Mouse (Mus musculus): ENCODE results near the gene Vti1a. TPM values are rescaled to one million over a fixed set of nuclear protein-coding genes. Genes with fewer than 3 reads are reported as not detected.

The Vti1a gene
- total RNA-seq, 1 experiment: 14.9 TPM

- H3K36me3 ChIP-seq (ENCODE audit: control insufficient read depth, insufficient read depth, low read length, poor library complexity, severe bottlenecking): no peaks in the 10 kb centered on the region
- DNase-seq (ENCODE audit: low read depth, low spot score): no peak
- H3K9me3 ChIP-seq (ENCODE audit: control insufficient read depth, insufficient read depth, low read depth, low read length): no peaks in the 10 kb centered on the region
- H3K4me1 ChIP-seq (ENCODE audit: control insufficient read depth in 2 of 2, insufficient read depth in 2 of 2, low read length in 2 of 2, poor library complexity in 1 of 2): peaks cover 2 to 11% of the 10 kb centered on the region in 2 experiments; a peak in 3 of 4 replicates
- no peak overlapping the region for H3K4me3 ChIP-seq (ENCODE audit: insufficient read depth in 1 of 2, low read depth in 1 of 2, low read length in 2 of 2, poor library complexity in 1 of 2, severe bottlenecking in 1 of 2)
- in situ Hi-C loops (cut with MboI; ENCODE audit: low sequenced_read_pairs in 2 of 2, unreplicated experiment in 2 of 2): no loop called here
- H3K27ac ChIP-seq (ENCODE audit: insufficient read depth, low read depth, low read length, poor library complexity, severe bottlenecking): no peak overlapping the region
- no peak overlapping the region for H3K9ac ChIP-seq (ENCODE audit: insufficient read depth, low read depth, low read length, poor library complexity, severe bottlenecking)
- TF ChIP-seq HCFC1 (IDR thresholded peaks at IDR 0.05; ENCODE audit: borderline replicate concordance, insufficient read depth, low read length): no peak
- no peak for TF ChIP-seq CHD2 (IDR thresholded peaks at IDR 0.05; ENCODE audit: low read depth, low read length)
- TF ChIP-seq MAFK (IDR thresholded peaks at IDR 0.05; ENCODE audit: insufficient read depth, low read depth, low read length): no peak
- TF ChIP-seq ZC3H11A (IDR thresholded peaks at IDR 0.05; ENCODE audit: borderline replicate concordance, low read depth, low read length): no peak
- no peak for TF ChIP-seq ZNF384 (IDR thresholded peaks at IDR 0.05; ENCODE audit: low read depth, low read length)
These were observed 236.2 kb downstream of the Vti1a start for GRCm38 (mm10) chr19:55552339-55552738.

GRCm38 (mm10) chr19:55552861-55553260 is 236.8 kb downstream of the Vti1a start:
- Histone ChIP-seq H3K4me3 (ENCODE audit: insufficient read depth in 1 of 2, low read depth in 1 of 2, low read length in 2 of 2, poor library complexity in 1 of 2, severe bottlenecking in 1 of 2) (no peak overlapping the region), H3K4me1 (ENCODE audit: control insufficient read depth in 2 of 2, insufficient read depth in 2 of 2, low read length in 2 of 2, poor library complexity in 1 of 2) (peaks cover 2 to 11% of the 10 kb centered on the region in 2 experiments; a peak in 3 of 4 replicates), H3K9me3 (ENCODE audit: control insufficient read depth, insufficient read depth, low read depth, low read length) (no peaks in the 10 kb centered on the region), H3K9ac (ENCODE audit: insufficient read depth, low read depth, low read length, poor library complexity, severe bottlenecking) (no peak overlapping the region), H3K27ac (ENCODE audit: insufficient read depth, low read depth, low read length, poor library complexity, severe bottlenecking) (no peak overlapping the region), H3K36me3 (ENCODE audit: control insufficient read depth, insufficient read depth, low read length, poor library complexity, severe bottlenecking) (no peaks in the 10 kb centered on the region)
- no peak for DNase-seq (ENCODE audit: low read depth, low spot score)
- TF ChIP-seq HCFC1 (IDR thresholded peaks at IDR 0.05; ENCODE audit: borderline replicate concordance, insufficient read depth, low read length) (no peak), CHD2 (IDR thresholded peaks at IDR 0.05; ENCODE audit: low read depth, low read length) (no peak), ZNF384 (IDR thresholded peaks at IDR 0.05; ENCODE audit: low read depth, low read length) (no peak), ZC3H11A (IDR thresholded peaks at IDR 0.05; ENCODE audit: borderline replicate concordance, low read depth, low read length) (no peak), MAFK (IDR thresholded peaks at IDR 0.05; ENCODE audit: insufficient read depth, low read depth, low read length) (no peak)
- in situ Hi-C loops (cut with MboI; ENCODE audit: low sequenced_read_pairs in 2 of 2, unreplicated experiment in 2 of 2): no loop called here

GRCm38 (mm10) chr19:55554295-55554694 is 238.2 kb downstream of the Vti1a start:
- no peak overlapping the region for H3K9ac ChIP-seq (ENCODE audit: insufficient read depth, low read depth, low read length, poor library complexity, severe bottlenecking)
- no peak for DNase-seq (ENCODE audit: low read depth, low spot score)
- TF ChIP-seq ZC3H11A (IDR thresholded peaks at IDR 0.05; ENCODE audit: borderline replicate concordance, low read depth, low read length): no peak
- no peak for TF ChIP-seq HCFC1 (IDR thresholded peaks at IDR 0.05; ENCODE audit: borderline replicate concordance, insufficient read depth, low read length)
- TF ChIP-seq MAFK (IDR thresholded peaks at IDR 0.05; ENCODE audit: insufficient read depth, low read depth, low read length): no peak
- no peak for TF ChIP-seq ZNF384 (IDR thresholded peaks at IDR 0.05; ENCODE audit: low read depth, low read length)
- TF ChIP-seq CHD2 (IDR thresholded peaks at IDR 0.05; ENCODE audit: low read depth, low read length): no peak
- no peaks in the 10 kb centered on the region for H3K36me3 ChIP-seq (ENCODE audit: control insufficient read depth, insufficient read depth, low read length, poor library complexity, severe bottlenecking)
- H3K9me3 ChIP-seq (ENCODE audit: control insufficient read depth, insufficient read depth, low read depth, low read length): no peaks in the 10 kb centered on the region
- peaks cover 2 to 11% of the 10 kb centered on the region in 2 experiments; a peak in 3 of 4 replicates for H3K4me1 ChIP-seq (ENCODE audit: control insufficient read depth in 2 of 2, insufficient read depth in 2 of 2, low read length in 2 of 2, poor library complexity in 1 of 2)
- in situ Hi-C loops (cut with MboI; ENCODE audit: low sequenced_read_pairs in 2 of 2, unreplicated experiment in 2 of 2): no loop called here
- no peak overlapping the region for H3K4me3 ChIP-seq (ENCODE audit: insufficient read depth in 1 of 2, low read depth in 1 of 2, low read length in 2 of 2, poor library complexity in 1 of 2, severe bottlenecking in 1 of 2)
- H3K27ac ChIP-seq (ENCODE audit: insufficient read depth, low read depth, low read length, poor library complexity, severe bottlenecking): no peak overlapping the region

- H3K4me1 ChIP-seq (ENCODE audit: control insufficient read depth in 2 of 2, insufficient read depth in 2 of 2, low read length in 2 of 2, poor library complexity in 1 of 2): peaks cover 2 to 11% of the 10 kb centered on the region in 2 experiments; a peak in 3 of 4 replicates
- no peaks in the 10 kb centered on the region for H3K9me3 ChIP-seq (ENCODE audit: control insufficient read depth, insufficient read depth, low read depth, low read length)
- no peak for DNase-seq (ENCODE audit: low read depth, low spot score)
- no peak overlapping the region for H3K4me3 ChIP-seq (ENCODE audit: insufficient read depth in 1 of 2, low read depth in 1 of 2, low read length in 2 of 2, poor library complexity in 1 of 2, severe bottlenecking in 1 of 2)
- TF ChIP-seq HCFC1 (IDR thresholded peaks at IDR 0.05; ENCODE audit: borderline replicate concordance, insufficient read depth, low read length): no peak
- no peak for TF ChIP-seq ZC3H11A (IDR thresholded peaks at IDR 0.05; ENCODE audit: borderline replicate concordance, low read depth, low read length)
- TF ChIP-seq CHD2 (IDR thresholded peaks at IDR 0.05; ENCODE audit: low read depth, low read length): no peak
- no peak for TF ChIP-seq MAFK (IDR thresholded peaks at IDR 0.05; ENCODE audit: insufficient read depth, low read depth, low read length)
- TF ChIP-seq ZNF384 (IDR thresholded peaks at IDR 0.05; ENCODE audit: low read depth, low read length): no peak
- no peak overlapping the region for H3K27ac ChIP-seq (ENCODE audit: insufficient read depth, low read depth, low read length, poor library complexity, severe bottlenecking)
- H3K36me3 ChIP-seq (ENCODE audit: control insufficient read depth, insufficient read depth, low read length, poor library complexity, severe bottlenecking): no peaks in the 10 kb centered on the region
- in situ Hi-C loops (cut with MboI; ENCODE audit: low sequenced_read_pairs in 2 of 2, unreplicated experiment in 2 of 2): no loop called here
- H3K9ac ChIP-seq (ENCODE audit: insufficient read depth, low read depth, low read length, poor library complexity, severe bottlenecking): no peak overlapping the region
These were observed 238.6 kb downstream of the Vti1a start for GRCm38 (mm10) chr19:55554703-55555102.

All from ES-E14 (cell line).